Mouse (Mus musculus) forebrain, embryonic 15.5 days (tissue): ENCODE data around the gene Sycp2l. TPM values are rescaled to one million over a fixed set of nuclear protein-coding genes. Genes with fewer than 3 reads are reported as not detected.
"Not testable (repeated sequence)": the region's sequence is repeated elsewhere in the genome, so short reads cannot be mapped to it uniquely, and the experiment has no call there.

Experiments
- ATAC-seq: fragments of 200-750 bp; cut with Nextera tagmentation; replicated peaks from 2 replicates; pipeline ENCODE4 v1.8.0; 2017; ENCODE audit warnings: mild to moderate bottlenecking, moderate TSS enrichment, moderate library complexity
- H3K27ac ChIP-seq: fragments of 300-500 bp; sonication (generic); replicated peaks from 2 replicates; pipeline ENCODE4 v1.5.1; 2015; ENCODE audit warnings: mild to moderate bottlenecking, inconsistent platforms
- H3K27me3 ChIP-seq: fragments of 300-500 bp; sonication (generic); 2 replicates; pipeline ENCODE4 v1.6.1; 2015; ENCODE audit warnings: inconsistent platforms
- H3K36me3 ChIP-seq: fragments of 300-500 bp; sonication (generic); 2 replicates; pipeline ENCODE4 v1.6.1; 2015; ENCODE audit warnings: mild to moderate bottlenecking, inconsistent platforms
- H3K4me1 ChIP-seq: fragments of 300-500 bp; sonication (generic); 2 replicates; pipeline ENCODE4 v1.6.1; 2015; ENCODE audit warnings: inconsistent platforms
- H3K4me2 ChIP-seq: fragments of 300-500 bp; sonication (generic); replicated peaks from 2 replicates; pipeline ENCODE4 v1.6.1; 2015; ENCODE audit warnings: mild to moderate bottlenecking, inconsistent platforms
- H3K4me3 ChIP-seq: fragments of 300-500 bp; sonication (generic); 2 replicates; pipeline ENCODE4 v1.5.1; 2015; ENCODE audit warnings: mild to moderate bottlenecking, inconsistent platforms
- H3K9ac ChIP-seq: fragments of 300-500 bp; sonication (generic); replicated peaks from 2 replicates; pipeline ENCODE4 v1.6.1; 2015; ENCODE audit warnings: mild to moderate bottlenecking, inconsistent platforms
- H3K9me3 ChIP-seq: fragments of 300-500 bp; sonication (generic); 2 replicates; pipeline ENCODE4 v1.6.1; 2016; ENCODE audit warnings: inconsistent platforms
- WGBS: fragments of 180-500 bp; shearing (Covaris S2); methylation state at CpG from one replicate; pipeline ENCODE4 v1.1.7; 2015; ENCODE audit warnings: mixed read lengths; 5-methylcytosine and 5-hydroxymethylcytosine counted together
- polyA plus RNA-seq: library from polyadenylated mRNA; unstranded; fragments of >200 nt; fragmentation: Nextera tagmentation; extraction: Ambion mirVana; gene quantifications from 2 replicates; pipeline ENCODE4 v1.2.1, GENCODE M21; 2015

Sycp2l gene
- polyA plus RNA-seq, 1 experiment from 2014 or later: not detected

GRCm38 (mm10) chr13:41129061-41129460, 15.0 kb downstream of the Sycp2l start:
- ATAC-seq: no peak
- Histone ChIP-seq H3K9me3 (no peaks in the 10 kb centered on the region), H3K27me3 (no peaks in the 10 kb centered on the region), H3K4me1 (0 out of 2 replicates have a peak, but pooled peaks cover under 1% of the 10 kb centered on the region), H3K36me3 (no peaks in the 10 kb centered on the region), H3K27ac (no peak overlapping the region), H3K9ac (no peak overlapping the region), H3K4me2 (no peak overlapping the region), H3K4me3 (no peak overlapping the region)
- 90% methylated on average over 8 of the region's 8 CpGs for WGBS

- 6% methylated on average over 6 of the region's 6 CpGs for whole genome bisulfite sequencing
- H3K4me3 ChIP-seq: no peak overlapping the region
Observed at GRCm38 (mm10) chr13:41134901-41135300, 20.8 kb downstream of the Sycp2l start.

GRCm38 (mm10) chr13:41145433-41145970, 31.4 kb downstream of the Sycp2l start:
- Histone ChIP-seq H3K27me3 (no peaks in the 10 kb centered on the region), H3K9me3 (no peaks in the 10 kb centered on the region), H3K9ac (no peak overlapping the region), H3K4me3 (no peak overlapping the region), H3K27ac (no peak overlapping the region), H3K4me2 (no peak overlapping the region), H3K36me3 (no peaks in the 10 kb centered on the region), H3K4me1 (no peaks in the 10 kb centered on the region)
- no peak for ATAC-seq
- 71% methylated on average over 6 of the region's 6 CpGs for WGBS

More at GRCm38 (mm10) chr13:41134901-41135300, 20.8 kb downstream of the Sycp2l start:
- H3K9ac ChIP-seq: no peak overlapping the region
- H3K4me2 ChIP-seq: no peak overlapping the region
- H3K36me3 ChIP-seq: no peaks in the 10 kb centered on the region
- H3K27ac ChIP-seq: no peak overlapping the region
- no peaks in the 10 kb centered on the region for H3K4me1 ChIP-seq
- ATAC-seq: no peak
- no peaks in the 10 kb centered on the region for H3K27me3 ChIP-seq
- no peaks in the 10 kb centered on the region for H3K9me3 ChIP-seq

GRCm38 (mm10) chr13:41146271-41146670, 32.2 kb downstream of the Sycp2l start:
- no peak overlapping the region for H3K4me2 ChIP-seq
- no peaks in the 10 kb centered on the region for H3K4me1 ChIP-seq
- H3K27ac ChIP-seq: no peak overlapping the region
- H3K9me3 ChIP-seq: no peaks in the 10 kb centered on the region
- no peak overlapping the region for H3K4me3 ChIP-seq
- 81% methylated on average over 10 of the region's 10 CpGs for WGBS
- H3K9ac ChIP-seq: no peak overlapping the region
- H3K36me3 ChIP-seq: no peaks in the 10 kb centered on the region
- no peaks in the 10 kb centered on the region for H3K27me3 ChIP-seq
- no peak for ATAC-seq

GRCm38 (mm10) chr13:41153146-41153545, 39.0 kb downstream of the Sycp2l start:
- no peaks in the 10 kb centered on the region for H3K9me3 ChIP-seq
- 86% methylated on average over 11 of the region's 11 CpGs for WGBS

GRCm38 (mm10) chr13:41158426-41158825, 44.3 kb downstream of the Sycp2l start:
- H3K4me3 ChIP-seq: no peak overlapping the region
- no peaks in the 10 kb centered on the region for H3K36me3 ChIP-seq
- no peaks in the 10 kb centered on the region for H3K4me1 ChIP-seq
- no peak overlapping the region for H3K9ac ChIP-seq
- no peak overlapping the region for H3K27ac ChIP-seq
- H3K4me2 ChIP-seq: no peak overlapping the region
- no peaks in the 10 kb centered on the region for H3K9me3 ChIP-seq
- ATAC-seq: no peak
- no peaks in the 10 kb centered on the region for H3K27me3 ChIP-seq
- 65% methylated on average over 5 of the region's 5 CpGs for WGBS

More at GRCm38 (mm10) chr13:41153146-41153545, 39.0 kb downstream of the Sycp2l start:
- ATAC-seq: no peak
- Histone ChIP-seq H3K4me3 (no peak overlapping the region), H3K36me3 (no peaks in the 10 kb centered on the region), H3K4me2 (no peak overlapping the region), H3K4me1 (no peaks in the 10 kb centered on the region), H3K27me3 (no peaks in the 10 kb centered on the region), H3K9ac (no peak overlapping the region), H3K27ac (no peak overlapping the region)

GRCm38 (mm10) chr13:41187886-41188285, 73.8 kb downstream of the Sycp2l start:
- WGBS: 59% methylated on average over 6 of the region's 6 CpGs
- Histone ChIP-seq H3K4me1 (no peaks in the 10 kb centered on the region), H3K4me3 (no peak overlapping the region), H3K4me2 (no peak overlapping the region), H3K9ac (no peak overlapping the region), H3K27me3 (no peaks in the 10 kb centered on the region), H3K27ac (no peak overlapping the region), H3K9me3 (no peaks in the 10 kb centered on the region), H3K36me3 (peaks cover 41% of the 10 kb centered on the region)
- no peak for ATAC-seq

- no peaks in the 10 kb centered on the region for H3K9me3 ChIP-seq
- H3K4me1 ChIP-seq: no peaks in the 10 kb centered on the region
- H3K27ac ChIP-seq: no peak overlapping the region
- peaks cover 14% of the 10 kb centered on the region for H3K36me3 ChIP-seq
- H3K4me2 ChIP-seq: no peak overlapping the region
- no peaks in the 10 kb centered on the region for H3K27me3 ChIP-seq
- no peak for ATAC-seq
- WGBS: 67% methylated on average over 3 of the region's 3 CpGs
- H3K9ac ChIP-seq: no peak overlapping the region
- no peak overlapping the region for H3K4me3 ChIP-seq
Observed at GRCm38 (mm10) chr13:41195640-41196333, 81.7 kb downstream of the Sycp2l start.

GRCm38 (mm10) chr13:41200861-41201260, 86.8 kb downstream of the Sycp2l start:
- H3K27me3 ChIP-seq: no peaks in the 10 kb centered on the region
- H3K4me3 ChIP-seq: no peak overlapping the region
- no peak overlapping the region for H3K9ac ChIP-seq
- H3K27ac ChIP-seq: no peak overlapping the region
- H3K9me3 ChIP-seq: no peaks in the 10 kb centered on the region
- H3K4me1 ChIP-seq: peaks cover 19% of the 10 kb centered on the region
- no peak overlapping the region for H3K4me2 ChIP-seq
- ATAC-seq: no peak
- H3K36me3 ChIP-seq: no peaks in the 10 kb centered on the region
- 72% methylated on average over 2 of the region's 2 CpGs for WGBS

GRCm38 (mm10) chr13:41203289-41203688, 89.2 kb downstream of the Sycp2l start:
- no peak for ATAC-seq
- Histone ChIP-seq H3K9ac (no peak overlapping the region), H3K27ac (no peak overlapping the region), H3K9me3 (no peaks in the 10 kb centered on the region), H3K4me2 (no peak overlapping the region), H3K4me1 (peaks cover 19% of the 10 kb centered on the region), H3K4me3 (no peak overlapping the region), H3K27me3 (no peaks in the 10 kb centered on the region), H3K36me3 (no peaks in the 10 kb centered on the region)
- WGBS: 53% methylated on average over 7 of the region's 7 CpGs

GRCm38 (mm10) chr13:41203691-41204090, 89.6 kb downstream of the Sycp2l start:
- H3K4me3 ChIP-seq: no peak overlapping the region
- no peak overlapping the region for H3K27ac ChIP-seq
- ATAC-seq: no peak
- peaks cover 19% of the 10 kb centered on the region for H3K4me1 ChIP-seq
- no peaks in the 10 kb centered on the region for H3K9me3 ChIP-seq
- WGBS: 68% methylated on average over 9 of the region's 9 CpGs
- H3K36me3 ChIP-seq: no peaks in the 10 kb centered on the region
- no peaks in the 10 kb centered on the region for H3K27me3 ChIP-seq
- H3K4me2 ChIP-seq: no peak overlapping the region
- H3K9ac ChIP-seq: no peak overlapping the region

- H3K4me3 ChIP-seq, H3K9me3 ChIP-seq, H3K4me2 ChIP-seq, H3K36me3 ChIP-seq, H3K9ac ChIP-seq, H3K27ac ChIP-seq, H3K27me3 ChIP-seq, ATAC-seq: not testable (repeated sequence)
- peaks cover 19% of the 10 kb centered on the region for H3K4me1 ChIP-seq
Observed at GRCm38 (mm10) chr13:41205568-41205967, 91.5 kb downstream of the Sycp2l start.

- Histone ChIP-seq H3K27ac (no peak overlapping the region), H3K9ac (no peak overlapping the region), H3K4me2 (no peak overlapping the region), H3K36me3 (no peaks in the 10 kb centered on the region), H3K4me3 (no peak overlapping the region), H3K4me1 (peaks cover 19% of the 10 kb centered on the region), H3K9me3 (no peaks in the 10 kb centered on the region), H3K27me3 (no peaks in the 10 kb centered on the region)
- ATAC-seq: no peak
- 84% methylated on average over 5 of the region's 5 CpGs for whole genome bisulfite sequencing
Observed at GRCm38 (mm10) chr13:41206241-41206640, 92.1 kb downstream of the Sycp2l start.
